Comparison of ENCODE assay signal across 8 mouse cellular contexts in the genomic region with DNA sequence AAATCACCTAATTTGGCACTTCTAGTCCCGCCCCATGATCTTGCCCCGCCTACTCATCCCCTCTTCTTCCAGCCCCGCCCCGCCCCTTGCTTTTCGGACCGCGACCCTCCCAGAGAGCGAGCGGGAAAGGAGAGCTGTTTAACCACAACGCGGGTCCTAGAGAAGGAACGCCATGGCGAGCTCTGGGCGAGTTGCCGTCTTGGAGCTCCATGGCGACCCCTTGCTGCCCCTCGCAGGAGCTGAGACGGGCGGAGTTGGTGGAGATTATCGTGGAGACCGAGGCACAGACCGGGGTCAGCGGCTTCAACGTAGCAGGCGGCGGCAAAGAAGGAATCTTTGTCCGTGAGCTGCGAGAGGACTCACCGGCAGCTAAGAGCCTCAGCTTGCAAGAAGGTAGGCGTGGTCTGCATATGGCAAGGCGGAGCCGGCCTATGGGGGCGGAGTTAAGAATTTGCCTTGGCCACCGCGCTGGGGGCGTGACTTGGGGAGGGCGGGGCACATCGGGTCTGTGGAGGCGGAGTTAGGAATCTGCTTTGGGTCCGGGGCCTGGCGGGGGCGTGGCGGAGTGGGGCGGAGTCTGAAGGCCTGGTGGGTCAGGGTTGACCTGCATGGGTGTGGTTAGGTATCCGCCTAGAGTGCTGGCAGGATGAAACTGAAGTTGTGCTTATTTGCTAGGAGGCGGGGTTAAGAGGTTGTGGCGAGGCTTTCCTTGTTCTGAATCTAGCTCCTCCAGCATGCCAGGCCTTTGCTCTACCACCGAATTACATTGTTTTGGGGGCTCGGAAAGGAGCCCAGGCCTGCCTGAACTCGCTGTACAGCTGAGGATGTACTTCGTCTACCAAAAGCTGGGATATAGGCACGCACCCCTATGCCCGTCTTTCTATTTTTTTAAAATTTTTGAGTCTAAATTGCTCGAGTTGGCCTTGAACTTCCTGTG. TPM values are rescaled to one million over a fixed set of nuclear protein-coding genes. Genes with fewer than 3 reads are reported as not detected.
DNase-seq lines count a peak whose midpoint lies in the region; ATAC-seq lines count a peak whose summit lies in the region.

No protein-coding gene starts in this region.

- H3K4me3 ChIP-seq in hindbrain, embryonic 14.5 days (replicated peaks; ENCODE audit: low read length): peak overlapping the region; percentile 44

- H3K9ac ChIP-seq in hindbrain, embryonic 14.5 days: peak overlapping the region; percentile 66

- H3K36me3 ChIP-seq in hindbrain, embryonic 14.5 days (replicated peaks; ENCODE audit: control insufficient read depth, insufficient read depth): no peaks in the 10 kb centered on the region

- H3K27me3 ChIP-seq in hindbrain, embryonic 14.5 days (ENCODE audit: control insufficient read depth, insufficient read depth, low read length): no peaks in the 10 kb centered on the region

- peak; percentile 98 for DNase-seq in R1 (ENCODE audit: low read depth, low spot score)
- DNase-seq in cerebellum, postnatal 25 days: peak; percentile 93 to 96
- peak; percentile 77 to 82 for DNase-seq in frontal cortex, postnatal 25 days (ENCODE audit: low spot score in 2 of 2)
- DNase-seq in hindbrain, embryonic 14.5 days (ENCODE audit: low spot score): peak; percentile 94
- DNase-seq in layer of hippocampus, postnatal 36 days: peak; percentile 88
- peak; percentile 100 for DNase-seq in lung, postnatal 36 days
- peak; percentile 96 for DNase-seq in retina, postnatal 1 day
- peak; percentile 99 to 100 for DNase-seq in urinary bladder, adult 18-20 months (ENCODE audit: low spot score in 2 of 2)

- whole genome bisulfite sequencing in hindbrain, embryonic 14.5 days: 1% methylated on average over 52 of the region's 54 CpGs

- peaks cover 8% of the 10 kb centered on the region; the same call in 1 of the 2 replicates for H3K4me1 ChIP-seq in hindbrain, embryonic 14.5 days (replicated peaks; ENCODE audit: control insufficient read depth, insufficient read depth, low read length)

- peak overlapping the region; percentile 93 for H3K27ac ChIP-seq in hindbrain, embryonic 14.5 days

- ATAC-seq in hindbrain, embryonic 14.5 days (ENCODE audit: low FRiP score): peak; percentile 94

- H3K4me2 ChIP-seq in hindbrain, embryonic 14.5 days (replicated peaks): peak overlapping the region; percentile 59

- no peaks in the 10 kb centered on the region for H3K9me3 ChIP-seq in hindbrain, embryonic 14.5 days (ENCODE audit: control insufficient read depth, low read length)

RNA-seq across cellular contexts. Expression of a gene that starts 8.9 kb away (rescaled TPM):
- polyA plus RNA-seq in hindbrain, embryonic 14.5 days (2014; fragmentation: Nextera tagmentation; extraction: Ambion mirVana): 0.50 and 0.93 TPM in 2 replicates
- total RNA-seq in layer of hippocampus, postnatal 36 days (2021): under 1 TPM; 0.15 to 0.40 TPM

RNA-seq across cellular contexts. Expression of a gene that starts 15.1 kb away (rescaled TPM):
- polyA plus RNA-seq in hindbrain, embryonic 14.5 days (2014; fragmentation: Nextera tagmentation; extraction: Ambion mirVana): 1.2 and 1.5 TPM in 2 replicates
- not detected for total RNA-seq in layer of hippocampus, postnatal 36 days (2021)

RNA-seq across cellular contexts. Expression of a gene that starts 21.3 kb away (rescaled TPM):
- 7.9 and 8.9 TPM in 2 replicates for polyA plus RNA-seq in hindbrain, embryonic 14.5 days (2014; fragmentation: Nextera tagmentation; extraction: Ambion mirVana)
- 1 to 10 TPM; 6.4 to 7.0 TPM for total RNA-seq in layer of hippocampus, postnatal 36 days (2021)

RNA-seq across cellular contexts. Expression of a gene that starts 34.4 kb away (rescaled TPM):
- polyA plus RNA-seq in hindbrain, embryonic 14.5 days (2014; fragmentation: Nextera tagmentation; extraction: Ambion mirVana): 8.4 and 9.3 TPM in 2 replicates
- 1 to 10 TPM; 2.7 to 4.0 TPM for total RNA-seq in layer of hippocampus, postnatal 36 days (2021)

RNA-seq across cellular contexts. Expression of a gene that starts 45.0 kb away (rescaled TPM):
- 156 and 193 TPM in 2 replicates for polyA plus RNA-seq in hindbrain, embryonic 14.5 days (2014; fragmentation: Nextera tagmentation; extraction: Ambion mirVana)
- 100 to 1,000 TPM; 557 to 578 TPM for total RNA-seq in layer of hippocampus, postnatal 36 days (2021)

Comparison
In these comparisons a context has a peak if more than half of its experiments do, and no peak if none do; other contexts are left out.
1. Peak in every context shown above with its lines: DNase-seq, ATAC-seq, H3K4me3 ChIP-seq and H3K27ac ChIP-seq.